1 mouse cellular context compared by ENCODE assay signal in genomic region chr4:43395147-43395546, GRCm38 (mm10).
TF ChIP-seq lines count a peak whose summit lies in the region.

No protein-coding gene starts in this region.

TF ChIP-seq in MEL, 35 proteins besides CTCF, POLR2A, EP300 and RAD21:
- TF ChIP-seq JUND (IDR thresholded peaks at IDR 0.05; ENCODE audit: low read depth, low read length) (no peak), TCF12 (IDR thresholded peaks at IDR 0.05; ENCODE audit: low read depth, low read length) (peak; percentile 26; the same call in 1 of the 2 replicates), ZC3H11A (IDR thresholded peaks at IDR 0.05; ENCODE audit: low read depth, low read length) (no peak), ETS1 (IDR thresholded peaks at IDR 0.05; ENCODE audit: low read depth, low read length) (no peak), GABPA (IDR thresholded peaks at IDR 0.05; ENCODE audit: low read depth, low read length) (no peak), MAX (IDR thresholded peaks at IDR 0.05; ENCODE audit: low read length) (no peak), RCOR1 (IDR thresholded peaks at IDR 0.05; ENCODE audit: low read depth, low read length) (peak; percentile 41; the same call in 1 of the 2 replicates), SMC3 (IDR thresholded peaks at IDR 0.05; ENCODE audit: low read depth, low read length) (no peak), MYC (IDR thresholded peaks at IDR 0.05; ENCODE audit: low read depth, low read length) (no peak), MXI1 (IDR thresholded peaks at IDR 0.05; ENCODE audit: low read depth, low read length) (no peak), GATA1 (IDR thresholded peaks at IDR 0.05; ENCODE audit: low read depth, low read length) (peak; percentile 44), USF1 (IDR thresholded peaks at IDR 0.05; ENCODE audit: low read depth, low read length) (no peak), TAL1 (IDR thresholded peaks at IDR 0.05; ENCODE audit: low read length) (peak; percentile 25; the same call in 1 of the 2 replicates)
TF ChIP-seq in MEL: peak in this region for 4.
